Mouse (Mus musculus): ENCODE data around the gene Rdh9.

DNA sequence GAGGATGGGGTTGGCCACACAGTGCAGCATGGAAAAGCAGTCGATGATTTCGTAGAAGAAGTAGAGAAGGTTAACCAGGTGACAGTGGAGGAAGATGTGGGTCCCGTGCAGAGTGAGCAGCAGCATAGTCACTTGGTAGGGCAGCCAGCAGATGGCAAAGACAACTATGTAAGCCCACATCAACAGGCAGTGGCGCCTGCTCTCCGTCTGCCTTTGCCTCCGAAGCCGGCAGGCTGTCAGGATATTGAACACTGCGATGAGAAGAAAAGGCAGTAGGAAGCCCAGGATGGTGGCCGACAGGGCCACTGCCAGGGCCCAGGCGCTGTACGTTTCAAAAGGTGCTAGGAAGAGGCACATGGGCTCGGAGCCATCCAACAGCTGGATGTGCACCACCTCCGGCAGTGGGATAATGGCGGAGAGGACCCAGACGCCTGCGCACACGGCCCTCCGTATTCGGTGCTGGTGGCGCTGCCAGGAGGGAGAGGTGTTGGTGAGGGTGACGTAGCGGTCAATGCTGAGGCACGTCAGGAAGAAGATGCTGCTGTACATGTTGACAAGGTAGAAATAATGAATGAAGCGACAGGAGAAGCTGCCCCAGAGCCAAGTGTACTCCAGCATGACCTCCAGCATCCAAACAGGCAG lies 25.9 kb upstream of the Rdh9 start:
- TF ChIP-seq POLR2A (IDR thresholded peaks at IDR 0.05; ENCODE audit: low read depth, low read length) (no peak), CTCF (IDR thresholded peaks at IDR 0.05; ENCODE audit: extremely low read depth, insufficient read length, insufficient replicate concordance, low read depth, low read length) (no peak)
